Mouse (Mus musculus) urinary bladder, adult 2 months (tissue): ENCODE data around the gene Cyfip2. TPM values are rescaled to one million over a fixed set of nuclear protein-coding genes. Genes with fewer than 3 reads are reported as not detected.

Experiments
- DNase-seq: peaks from one replicate; pipeline ENCODE4 v3.0.0; 2022; ENCODE audit warnings: low spot score
- polyA plus RNA-seq: library from polyadenylated mRNA; depleted of rRNA; stranded (reverse); fragments of >200 nt; gene quantifications from 2 replicates; pipeline ENCODE4 v1.2.3, GENCODE M21; 2012

The Cyfip2 gene
- polyA plus RNA-seq, 1 experiment: 5.1 TPM

- DNase-seq: no peak
These were observed 77.3 kb downstream of the Cyfip2 start, which contains the start of gene Fndc9 for GRCm38 (mm10) chr11:46235334-46235733. Fndc9 (plus strand) TSS chr11:46235531.

GRCm38 (mm10) chr11:46233966-46234365 is 78.7 kb downstream of the Cyfip2 start:
- DNase-seq: no peak

- DNase-seq: no peak
These were observed 79.9 kb downstream of the Cyfip2 start for GRCm38 (mm10) chr11:46232803-46233202.

- no peak for DNase-seq
These were observed 82.5 kb downstream of the Cyfip2 start for GRCm38 (mm10) chr11:46230184-46230583.

- no peak for DNase-seq
These were observed 87.3 kb downstream of the Cyfip2 start for GRCm38 (mm10) chr11:46225345-46225744.

GRCm38 (mm10) chr11:46223575-46223974 is 89.1 kb downstream of the Cyfip2 start:
- no peak for DNase-seq

- no peak for DNase-seq
These were observed 92.4 kb downstream of the Cyfip2 start for GRCm38 (mm10) chr11:46220211-46220610.

GRCm38 (mm10) chr11:46219380-46219779 is 93.3 kb downstream of the Cyfip2 start:
- no peak for DNase-seq

- DNase-seq: no peak
These were observed 94.1 kb downstream of the Cyfip2 start for GRCm38 (mm10) chr11:46218584-46218983.

- DNase-seq: no peak
These were observed 95.0 kb downstream of the Cyfip2 start for GRCm38 (mm10) chr11:46217686-46218085.

GRCm38 (mm10) chr11:46216669-46217068 is 96.0 kb downstream of the Cyfip2 start:
- DNase-seq: no peak

GRCm38 (mm10) chr11:46215354-46215753 is 97.3 kb downstream of the Cyfip2 start:
- no peak for DNase-seq

- DNase-seq: no peak
These were observed 98.1 kb downstream of the Cyfip2 start for GRCm38 (mm10) chr11:46214368-46215230.

GRCm38 (mm10) chr11:46213844-46214243 is 98.8 kb downstream of the Cyfip2 start:
- DNase-seq: no peak

- DNase-seq: no peak
These were observed 100.8 kb downstream of the Cyfip2 start for GRCm38 (mm10) chr11:46211858-46212257.

- DNase-seq: no peak
These were observed 102.8 kb downstream of the Cyfip2 start for GRCm38 (mm10) chr11:46209884-46210283.

- DNase-seq: no peak
These were observed 106.8 kb downstream of the Cyfip2 start for GRCm38 (mm10) chr11:46205639-46206409.

- DNase-seq: no peak
These were observed 107.8 kb downstream of the Cyfip2 start for GRCm38 (mm10) chr11:46204841-46205240.

GRCm38 (mm10) chr11:46202547-46202887 is 110.1 kb downstream of the Cyfip2 start:
- no peak for DNase-seq

- no peak for DNase-seq
These were observed 110.8 kb downstream of the Cyfip2 start for GRCm38 (mm10) chr11:46201636-46202546.

GRCm38 (mm10) chr11:46200664-46201063 is 112.0 kb downstream of the Cyfip2 start:
- DNase-seq: no peak

- no peak for DNase-seq
These were observed 118.5 kb downstream of the Cyfip2 start for GRCm38 (mm10) chr11:46194175-46194574.
